Mouse (Mus musculus) MEL (cell line): ENCODE measurements around the gene Btg1. TPM values are rescaled to one million over a fixed set of nuclear protein-coding genes. Genes with fewer than 3 reads are reported as not detected.

Experiments
- DNase-seq: peaks from one replicate; pipeline ENCODE4 v3.0.0; 2011; ENCODE audit warnings: low read depth, low spot score
- H3K27ac ChIP-seq: 2 replicates; pipeline ENCODE4 v1.5.1; 2012; ENCODE audit warnings: low read depth, mild to moderate bottlenecking, control low read depth, low read length, moderate library complexity; ENCODE audit not compliant: control insufficient read depth
- H3K27me3 ChIP-seq, 2 experiments: fragments of 150-350 bp in 1 of 2; sonication (generic) in 1 of 2; 2 replicates each; pipeline ENCODE4 v1.6.1; 2012; ENCODE audit warnings: low read length in 2 of 2, mild to moderate bottlenecking in 2 of 2, improper control_type of control experiment in 1 of 2, moderate library complexity in 1 of 2; ENCODE audit not compliant: insufficient read depth in 2 of 2, control insufficient read depth in 1 of 2
- H3K36me3 ChIP-seq, 2 experiments: 2 replicates each; pipeline ENCODE4 v1.6.1; 2012 to 2014; ENCODE audit warnings: low read length in 2 of 2, improper control_type of control experiment in 1 of 2, inconsistent platforms in 1 of 2, mild to moderate bottlenecking in 1 of 2; ENCODE audit not compliant: insufficient read depth in 2 of 2, control insufficient read depth in 1 of 2
- H3K4me1 ChIP-seq, 2 experiments: fragments of 150-350 bp in 1 of 2; sonication (generic) in 1 of 2; 2 replicates each; pipeline ENCODE4 v1.6.1; 2012; ENCODE audit warnings: low read length in 2 of 2, improper control_type of control experiment in 1 of 2, mild to moderate bottlenecking in 1 of 2; ENCODE audit not compliant: insufficient read depth in 2 of 2, control insufficient read depth in 1 of 2
- H3K4me3 ChIP-seq, 2 experiments: fragments of 150-350 bp in 1 of 2; sonication (generic) in 1 of 2; 2 replicates each; pipeline ENCODE4 v1.5.1; 2012; ENCODE audit warnings: low read depth in 2 of 2, low read length in 2 of 2, mild to moderate bottlenecking in 2 of 2, moderate library complexity in 2 of 2, control low read depth in 1 of 2, improper control_type of control experiment in 1 of 2; ENCODE audit not compliant: control insufficient read depth in 1 of 2, insufficient read depth in 1 of 2
- H3K79me2 ChIP-seq: 2 replicates; pipeline ENCODE4 v1.6.1; 2012; ENCODE audit warnings: mild to moderate bottlenecking, low read length, moderate library complexity; ENCODE audit not compliant: control insufficient read depth, poor library complexity, insufficient read depth
- H3K9ac ChIP-seq: 2 replicates; pipeline ENCODE4 v1.6.1; 2012; ENCODE audit warnings: low read depth, mild to moderate bottlenecking, control low read depth, low read length, moderate library complexity; ENCODE audit not compliant: control insufficient read depth, poor library complexity, severe bottlenecking
- H3K9me3 ChIP-seq: fragments of 150-350 bp; sonication (generic); replicated peaks from 2 replicates; pipeline ENCODE4 v1.6.1; 2012; ENCODE audit warnings: mild to moderate bottlenecking, low read length, improper control_type of control experiment, moderate library complexity; ENCODE audit not compliant: insufficient read depth
- BHLHE40 ChIP-seq: IDR thresholded peaks from 2 replicates; pipeline ENCODE4 v1.6.1; 2012; ENCODE audit warnings: low read depth, mild to moderate bottlenecking, inconsistent platforms, low read length, improper control_type of control experiment, borderline replicate concordance
- CHD1 ChIP-seq: IDR thresholded peaks from 2 replicates; pipeline ENCODE4 v1.6.1; 2012; ENCODE audit warnings: low read depth, mild to moderate bottlenecking, inconsistent platforms, low read length, improper control_type of control experiment
- CHD2 ChIP-seq: IDR thresholded peaks from 2 replicates; pipeline ENCODE4 v1.6.1; 2011; ENCODE audit warnings: low read length, improper control_type of control experiment
- E2F4 ChIP-seq: IDR thresholded peaks from 2 replicates; pipeline ENCODE4 v1.6.1; 2011; ENCODE audit warnings: low read depth, low read length, improper control_type of control experiment, borderline replicate concordance
- ELF1 ChIP-seq: IDR thresholded peaks from 2 replicates; pipeline ENCODE4 v1.6.1; 2014; ENCODE audit warnings: low read depth, mild to moderate bottlenecking, inconsistent platforms, low read length, improper control_type of control experiment, moderate library complexity
- EP300 ChIP-seq, 2 experiments: IDR thresholded peaks; 2 replicates each; pipeline ENCODE4 v1.6.1; 2011; ENCODE audit warnings: improper control_type of control experiment in 2 of 2, low read length in 2 of 2, low read depth in 1 of 2, mild to moderate bottlenecking in 1 of 2
- ETS1 ChIP-seq: IDR thresholded peaks from 2 replicates; pipeline ENCODE4 v1.6.1; 2012; ENCODE audit warnings: low read depth, mild to moderate bottlenecking, inconsistent platforms, low read length, improper control_type of control experiment, moderate library complexity
- GABPA ChIP-seq: IDR thresholded peaks from 2 replicates; pipeline ENCODE4 v1.6.1; 2012; ENCODE audit warnings: low read depth, mild to moderate bottlenecking, inconsistent platforms, low read length, improper control_type of control experiment, moderate library complexity
- GATA1 ChIP-seq: IDR thresholded peaks from 2 replicates; pipeline ENCODE4 v1.6.1; 2011; ENCODE audit warnings: low read depth, low read length, improper control_type of control experiment
- HCFC1 ChIP-seq: IDR thresholded peaks from 2 replicates; pipeline ENCODE4 v1.6.1; 2012; ENCODE audit warnings: low read depth, mild to moderate bottlenecking, inconsistent platforms, low read length, improper control_type of control experiment, moderate library complexity
- JUND ChIP-seq: IDR thresholded peaks from 2 replicates; pipeline ENCODE4 v1.6.1; 2011; ENCODE audit warnings: low read depth, mild to moderate bottlenecking, improper control_type of control experiment, low read length
- KAT2A ChIP-seq: conservative IDR thresholded peaks from 2 replicates; pipeline ENCODE4 v1.6.1; 2012; ENCODE audit warnings: low read depth, low read length, improper control_type of control experiment, inconsistent platforms
- MAFK ChIP-seq: IDR thresholded peaks from 2 replicates; pipeline ENCODE4 v1.6.1; 2011; ENCODE audit warnings: low read depth, mild to moderate bottlenecking, low read length, improper control_type of control experiment, borderline replicate concordance
- MAX ChIP-seq: IDR thresholded peaks from 2 replicates; pipeline ENCODE4 v1.6.1; 2011; ENCODE audit warnings: low read length, improper control_type of control experiment
- MAZ ChIP-seq: IDR thresholded peaks from 2 replicates; pipeline ENCODE4 v1.6.1; 2012; ENCODE audit warnings: low read depth, mild to moderate bottlenecking, inconsistent platforms, low read length, improper control_type of control experiment
- MEF2A ChIP-seq: IDR thresholded peaks from 2 replicates; pipeline ENCODE4 v1.6.1; 2014; ENCODE audit warnings: low read depth, mild to moderate bottlenecking, inconsistent platforms, low read length, improper control_type of control experiment; ENCODE audit not compliant: poor library complexity, insufficient replicate concordance, severe bottlenecking; ENCODE audit errors: extremely low read depth
- MXI1 ChIP-seq: IDR thresholded peaks from 2 replicates; pipeline ENCODE4 v1.6.1; 2011; ENCODE audit warnings: mild to moderate bottlenecking, low read depth, low read length, improper control_type of control experiment
- MYB ChIP-seq: IDR thresholded peaks from 2 replicates; pipeline ENCODE4 v1.6.1; 2011; ENCODE audit warnings: mild to moderate bottlenecking, low read depth, low read length, improper control_type of control experiment
- MYC ChIP-seq: IDR thresholded peaks from 2 replicates; pipeline ENCODE4 v1.6.1; 2011; ENCODE audit warnings: low read depth, mild to moderate bottlenecking, low read length, improper control_type of control experiment, moderate library complexity
- NELFE ChIP-seq: IDR thresholded peaks from 2 replicates; pipeline ENCODE4 v1.6.1; 2011; ENCODE audit warnings: low read depth, low read length, improper control_type of control experiment
- NRF1 ChIP-seq: IDR thresholded peaks from 2 replicates; pipeline ENCODE4 v1.6.1; 2014; ENCODE audit warnings: low read depth, mild to moderate bottlenecking, inconsistent platforms, low read length, improper control_type of control experiment, moderate library complexity; ENCODE audit not compliant: poor library complexity, insufficient read depth, severe bottlenecking
- POLR2AphosphoS2 ChIP-seq: IDR thresholded peaks from 2 replicates; pipeline ENCODE4 v1.6.1; 2011; ENCODE audit warnings: low read length, improper control_type of control experiment
- POLR2AphosphoS5 ChIP-seq: IDR thresholded peaks from 2 replicates; pipeline ENCODE4 v1.6.1; 2012; ENCODE audit warnings: low read depth, borderline replicate concordance, mild to moderate bottlenecking, inconsistent platforms, low read length, moderate library complexity, mixed read lengths
- RAD21 ChIP-seq: IDR thresholded peaks from 2 replicates; pipeline ENCODE4 v1.6.1; 2011; ENCODE audit warnings: mild to moderate bottlenecking, low read depth, low read length, improper control_type of control experiment
- RCOR1 ChIP-seq: IDR thresholded peaks from 2 replicates; pipeline ENCODE4 v1.6.1; 2012; ENCODE audit warnings: low read depth, mild to moderate bottlenecking, inconsistent platforms, low read length, improper control_type of control experiment
- SIN3A ChIP-seq: IDR thresholded peaks from 2 replicates; pipeline ENCODE4 v1.6.1; 2012; ENCODE audit warnings: low read length, improper control_type of control experiment, inconsistent platforms
- SMC3 ChIP-seq: IDR thresholded peaks from 2 replicates; pipeline ENCODE4 v1.6.1; 2011; ENCODE audit warnings: low read depth, low read length, improper control_type of control experiment
- TAL1 ChIP-seq: IDR thresholded peaks from 2 replicates; pipeline ENCODE4 v1.6.1; 2012; ENCODE audit warnings: mild to moderate bottlenecking, inconsistent platforms, low read length, moderate library complexity, mixed read lengths
- UBTF ChIP-seq: IDR thresholded peaks from 2 replicates; pipeline ENCODE4 v1.6.1; 2012; ENCODE audit warnings: low read depth, mild to moderate bottlenecking, inconsistent platforms, low read length, improper control_type of control experiment, moderate library complexity, borderline replicate concordance; ENCODE audit not compliant: insufficient read depth
- USF1 ChIP-seq: IDR thresholded peaks from 2 replicates; pipeline ENCODE4 v1.6.1; 2014; ENCODE audit warnings: low read depth, mild to moderate bottlenecking, inconsistent platforms, low read length, improper control_type of control experiment, moderate library complexity
- USF2 ChIP-seq, 2 experiments: IDR thresholded peaks; 2 replicates each; pipeline ENCODE4 v1.6.1; 2011 to 2012; ENCODE audit warnings: improper control_type of control experiment in 2 of 2, low read length in 2 of 2, borderline replicate concordance in 1 of 2, inconsistent platforms in 1 of 2, low read depth in 1 of 2, mild to moderate bottlenecking in 1 of 2; ENCODE audit not compliant: insufficient read depth in 1 of 2
- ZC3H11A ChIP-seq: IDR thresholded peaks from 2 replicates; pipeline ENCODE4 v1.6.1; 2012; ENCODE audit warnings: low read depth, mild to moderate bottlenecking, inconsistent platforms, low read length, improper control_type of control experiment
- ZKSCAN1 ChIP-seq: IDR thresholded peaks from 2 replicates; pipeline ENCODE4 v1.6.1; 2012; ENCODE audit warnings: low read depth, mild to moderate bottlenecking, inconsistent platforms, low read length, improper control_type of control experiment, moderate library complexity
- ZMIZ1 ChIP-seq: IDR thresholded peaks from 2 replicates; pipeline ENCODE4 v1.6.1; 2012; ENCODE audit warnings: low read depth, mild to moderate bottlenecking, inconsistent platforms, low read length, improper control_type of control experiment, moderate library complexity
- ZNF384 ChIP-seq: IDR thresholded peaks from 2 replicates; pipeline ENCODE4 v1.6.1; 2012; ENCODE audit warnings: low read depth, mild to moderate bottlenecking, inconsistent platforms, low read length, improper control_type of control experiment
- polyA plus RNA-seq, 2 experiments: library from polyadenylated mRNA; stranded (reverse) in 1 of 2; unstranded in 1 of 2; fragments of >175 nt in 1 of 2; fragments of >200 nt in 1 of 2; gene quantifications; 2 replicates each; pipeline versions ENCODE4 v1.2.1 to v1.2.4; 2012; ENCODE audit warnings: low replicate concordance in 2 of 2, low read depth in 1 of 2; ENCODE audit not compliant: insufficient read length in 2 of 2, insufficient read depth in 1 of 2, missing spikeins in 1 of 2
- total RNA-seq: library from RNA; depleted of rRNA; stranded (reverse); fragments of 300-350 nt; gene quantifications from 2 replicates; pipeline ENCODE4 v1.2.3, GENCODE M21; 2012

Gene Btg1
- total and polyA plus RNA-seq, 3 experiments: 2.0 to 4.8 TPM; not detected in 1

- Histone ChIP-seq H3K36me3 (peaks cover 2 to 19% of the 10 kb centered on the region in 2 experiments; a peak in 3 of 4 replicates), H3K27ac (no peak overlapping the region), H3K27me3 (no peaks in the 10 kb centered on the region), H3K9ac (0 out of 2 replicates have a peak overlapping the region, but pooled peaks have one; percentile 14), H3K4me3 (peak overlapping the region; percentile 26 to 55; a peak in 3 of 4 replicates), H3K9me3 (no peaks in the 10 kb centered on the region), H3K4me1 (peaks cover 11% of the 10 kb centered on the region in 2 experiments), H3K79me2 (peaks cover 10% of the 10 kb centered on the region)
- peak; percentile 18 for DNase-seq
- TF ChIP-seq ZMIZ1: no peak
- TF ChIP-seq USF1: no peak
- TF ChIP-seq MAX: peak; percentile 25; the same call in 1 of the 2 replicates
- no peak for TF ChIP-seq CHD1
- no peak for TF ChIP-seq MAFK
- TF ChIP-seq TAL1: no peak
- no peak; the same call in 1 of the 2 replicates for TF ChIP-seq ZC3H11A
- no peak for TF ChIP-seq POLR2AphosphoS2
- no peak for TF ChIP-seq MYB
- no peak for TF ChIP-seq NELFE
- no peak for TF ChIP-seq GATA1
- TF ChIP-seq UBTF: no peak
- 0 out of 2 replicates have a peak, but pooled peaks have one; percentile 31 for TF ChIP-seq CHD2
- no peak for TF ChIP-seq USF2 (IDR thresholded peaks at IDR 0.05; ENCODE audit: borderline replicate concordance in 1 of 2, insufficient read depth in 1 of 2, low read depth in 1 of 2, low read length in 2 of 2)
- no peak for TF ChIP-seq RAD21
- TF ChIP-seq ETS1: no peak
- no peak for TF ChIP-seq BHLHE40
- 0 out of 2 replicates have a peak, but pooled peaks have one; percentile 7 for TF ChIP-seq RCOR1
- TF ChIP-seq ZNF384: no peak
- TF ChIP-seq MYC: no peak
- no peak for TF ChIP-seq SMC3
- TF ChIP-seq MAZ: no peak
- no peak for TF ChIP-seq ELF1
- TF ChIP-seq HCFC1: no peak
- TF ChIP-seq MEF2A: no peak
- peak; percentile 63 for TF ChIP-seq MXI1
- TF ChIP-seq SIN3A: no peak
- TF ChIP-seq POLR2AphosphoS5: no peak
- peak in 1 of 2 experiments; percentile 20; a peak in 1 of 4 replicates for TF ChIP-seq EP300 (IDR thresholded peaks at IDR 0.05; ENCODE audit: low read depth in 1 of 2, low read length in 2 of 2)
- TF ChIP-seq GABPA: no peak
- no peak for TF ChIP-seq JUND
- no peak for TF ChIP-seq KAT2A
- TF ChIP-seq NRF1: no peak
- no peak for TF ChIP-seq E2F4
- no peak for TF ChIP-seq ZKSCAN1
These were observed 3.4 kb downstream of the Btg1 start for GRCm38 (mm10) chr10:96619951-96620889.
